Mouse (Mus musculus): ENCODE results near the gene Cep295nl. TPM values are rescaled to one million over a fixed set of nuclear protein-coding genes. Genes with fewer than 3 reads are reported as not detected.

Cep295nl gene
- polyA plus RNA-seq, 1 experiment from 2014 or later, result 0.20 TPM

DNA sequence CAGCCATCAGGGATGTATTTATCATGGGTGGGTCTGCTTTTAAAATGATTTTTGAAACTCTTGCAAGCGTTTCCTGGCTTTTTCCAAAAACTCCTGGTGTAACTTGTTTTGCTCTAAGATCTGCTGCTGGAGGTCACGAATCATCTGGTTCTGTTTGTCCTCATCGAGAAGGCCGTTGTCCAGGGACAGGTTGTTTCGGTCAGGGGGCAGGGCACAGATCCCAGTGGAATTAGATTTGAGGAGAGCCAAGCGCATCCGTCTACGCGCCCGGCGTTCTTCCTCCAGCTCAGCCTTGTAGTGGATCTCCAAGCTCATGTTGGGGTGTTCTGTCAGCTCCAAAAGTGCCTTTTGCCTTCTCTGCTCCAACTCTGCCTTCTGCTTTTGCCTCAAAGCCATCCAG lies 9.9 kb downstream of the Cep295nl start:
- no peak overlapping the region for H3K4me2 ChIP-seq
- H3K36me3 ChIP-seq, result 0 out of 2 replicates have a peak, but pooled peaks cover 5% of the 10 kb centered on the region
- no peaks in the 10 kb centered on the region for H3K27me3 ChIP-seq
- peaks cover 9% of the 10 kb centered on the region for H3K4me1 ChIP-seq (replicated peaks)
- no peak overlapping the region for H3K27ac ChIP-seq
- no peak for ATAC-seq (replicated peaks; ENCODE audit: insufficient number of reproducible peaks, insufficient read depth, low FRiP score, low read depth)
- no peak overlapping the region for H3K9ac ChIP-seq
- WGBS, result 83% methylated on average over 11 of the region's 11 CpGs
- no peaks in the 10 kb centered on the region for H3K9me3 ChIP-seq (replicated peaks)
- no peak overlapping the region for H3K4me3 ChIP-seq

DNA sequence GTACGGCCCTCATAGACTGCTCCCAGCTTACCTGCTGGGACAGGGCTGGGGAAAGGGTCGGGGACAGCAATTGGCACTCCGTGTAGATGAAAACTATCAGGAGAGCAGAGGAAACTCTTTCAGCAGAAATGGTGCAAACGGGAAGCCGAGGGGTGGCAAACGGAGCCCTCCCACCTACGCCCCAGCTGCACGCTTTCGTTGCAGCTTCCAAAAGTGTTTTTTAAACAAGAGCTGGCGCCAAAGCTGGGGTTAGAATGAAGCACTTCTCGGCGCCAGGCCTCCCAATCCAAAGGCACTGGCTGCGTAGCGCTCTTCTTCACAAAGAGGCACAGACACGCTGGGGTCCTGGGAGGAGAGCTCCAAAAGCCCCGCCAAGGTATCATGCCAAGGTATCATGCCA lies 11.5 kb downstream of the Cep295nl start:
- no peak for ATAC-seq (replicated peaks; ENCODE audit: insufficient number of reproducible peaks, insufficient read depth, low FRiP score, low read depth)
- no peak overlapping the region for H3K27ac ChIP-seq
- no peak overlapping the region for H3K9ac ChIP-seq
- no peak overlapping the region for H3K4me3 ChIP-seq
- no peak overlapping the region for H3K4me2 ChIP-seq
- no peaks in the 10 kb centered on the region for H3K27me3 ChIP-seq
- peaks cover 13% of the 10 kb centered on the region for H3K4me1 ChIP-seq (replicated peaks)
- 0 out of 2 replicates have a peak, but pooled peaks cover 5% of the 10 kb centered on the region for H3K36me3 ChIP-seq
- no peaks in the 10 kb centered on the region for H3K9me3 ChIP-seq (replicated peaks)
- 92% methylated on average over 16 of the region's 16 CpGs for WGBS

DNA sequence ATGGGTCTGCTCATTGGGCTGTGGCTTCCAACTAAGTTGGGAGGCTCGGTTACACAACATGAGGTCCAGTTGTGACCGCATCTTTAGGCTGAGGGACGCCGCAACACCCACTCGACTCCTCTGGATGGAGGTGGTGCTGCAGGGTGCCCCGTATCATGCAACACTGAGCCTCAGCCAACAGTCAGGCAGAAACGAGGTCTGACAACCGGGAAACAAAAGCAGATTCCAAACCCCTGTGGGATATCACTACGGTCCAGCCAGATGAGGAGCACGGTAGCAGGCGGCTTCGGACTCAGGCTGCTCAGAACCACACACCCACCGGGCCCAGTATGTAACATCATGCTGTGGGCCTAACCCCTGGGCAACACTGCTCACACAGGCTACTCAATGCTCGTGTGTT lies 11.9 kb downstream of the Cep295nl start:
- H3K4me3 ChIP-seq, result no peak overlapping the region
- H3K36me3 ChIP-seq, result 0 out of 2 replicates have a peak, but pooled peaks cover 5% of the 10 kb centered on the region
- no peaks in the 10 kb centered on the region for H3K9me3 ChIP-seq (replicated peaks)
- peaks cover 13% of the 10 kb centered on the region for H3K4me1 ChIP-seq (replicated peaks)
- ATAC-seq (replicated peaks; ENCODE audit: insufficient number of reproducible peaks, insufficient read depth, low FRiP score, low read depth), result no peak
- H3K9ac ChIP-seq, result no peak overlapping the region
- no peak overlapping the region for H3K4me2 ChIP-seq
- no peak overlapping the region for H3K27ac ChIP-seq
- 93% methylated on average over 14 of the region's 14 CpGs for WGBS
- no peaks in the 10 kb centered on the region for H3K27me3 ChIP-seq

DNA sequence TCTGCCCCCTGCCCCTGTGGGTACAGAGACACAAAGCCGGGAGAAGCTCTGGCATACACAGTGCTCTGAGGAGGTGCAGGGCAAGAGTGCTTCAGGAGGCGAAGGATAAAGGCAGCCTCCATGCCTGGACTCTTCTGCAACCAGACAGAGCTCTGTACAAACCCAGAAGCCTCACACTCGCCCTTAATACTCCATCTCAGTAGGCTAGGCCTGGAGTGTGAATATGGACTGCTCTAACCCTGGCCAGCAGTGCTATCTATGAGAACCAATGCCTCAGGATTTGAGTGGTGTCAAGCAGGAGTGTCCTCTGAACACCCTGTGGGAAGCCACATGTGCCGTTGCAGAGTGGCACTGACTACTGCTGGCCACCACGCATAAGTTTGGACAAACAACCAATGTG lies 13.4 kb downstream of the Cep295nl start:
- no peak overlapping the region for H3K4me3 ChIP-seq
- peaks cover 18% of the 10 kb centered on the region for H3K4me1 ChIP-seq (replicated peaks)
- H3K36me3 ChIP-seq, result 0 out of 2 replicates have a peak, but pooled peaks cover 5% of the 10 kb centered on the region
- no peak for ATAC-seq (replicated peaks; ENCODE audit: insufficient number of reproducible peaks, insufficient read depth, low FRiP score, low read depth)
- 89% methylated on average over 5 of the region's 5 CpGs for WGBS
- H3K4me2 ChIP-seq, result no peak overlapping the region
- H3K9me3 ChIP-seq (replicated peaks), result no peaks in the 10 kb centered on the region
- H3K27me3 ChIP-seq, result no peaks in the 10 kb centered on the region
- no peak overlapping the region for H3K9ac ChIP-seq
- H3K27ac ChIP-seq, result no peak overlapping the region

DNA sequence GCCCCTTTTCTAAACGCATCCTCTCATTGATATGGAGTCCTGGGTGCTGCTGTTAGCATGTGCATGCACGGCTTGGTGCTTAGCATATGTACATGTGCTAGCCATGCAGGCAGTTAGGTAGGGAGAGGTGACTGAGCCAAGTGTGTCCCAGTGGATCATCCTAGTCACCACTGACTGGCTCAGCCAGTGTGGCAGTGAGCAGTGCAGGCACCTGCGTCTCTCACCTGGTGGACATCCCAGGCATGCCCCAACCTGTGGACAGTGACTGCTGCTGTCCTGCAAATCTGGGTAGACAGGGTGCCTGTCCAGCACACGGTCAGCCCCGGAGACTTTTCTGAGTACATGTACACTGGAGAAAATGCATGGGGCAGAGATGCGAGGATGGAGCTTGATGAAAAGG lies 13.8 kb downstream of the Cep295nl start:
- Histone ChIP-seq H3K4me2 (no peak overlapping the region), H3K4me1 (replicated peaks) (peaks cover 22% of the 10 kb centered on the region), H3K27ac (no peak overlapping the region), H3K9me3 (replicated peaks) (no peaks in the 10 kb centered on the region), H3K27me3 (no peaks in the 10 kb centered on the region), H3K9ac (no peak overlapping the region), H3K4me3 (no peak overlapping the region), H3K36me3 (0 out of 2 replicates have a peak, but pooled peaks cover 5% of the 10 kb centered on the region)
- no peak for ATAC-seq (replicated peaks; ENCODE audit: insufficient number of reproducible peaks, insufficient read depth, low FRiP score, low read depth)
- 91% methylated on average over 6 of the region's 6 CpGs for WGBS

DNA sequence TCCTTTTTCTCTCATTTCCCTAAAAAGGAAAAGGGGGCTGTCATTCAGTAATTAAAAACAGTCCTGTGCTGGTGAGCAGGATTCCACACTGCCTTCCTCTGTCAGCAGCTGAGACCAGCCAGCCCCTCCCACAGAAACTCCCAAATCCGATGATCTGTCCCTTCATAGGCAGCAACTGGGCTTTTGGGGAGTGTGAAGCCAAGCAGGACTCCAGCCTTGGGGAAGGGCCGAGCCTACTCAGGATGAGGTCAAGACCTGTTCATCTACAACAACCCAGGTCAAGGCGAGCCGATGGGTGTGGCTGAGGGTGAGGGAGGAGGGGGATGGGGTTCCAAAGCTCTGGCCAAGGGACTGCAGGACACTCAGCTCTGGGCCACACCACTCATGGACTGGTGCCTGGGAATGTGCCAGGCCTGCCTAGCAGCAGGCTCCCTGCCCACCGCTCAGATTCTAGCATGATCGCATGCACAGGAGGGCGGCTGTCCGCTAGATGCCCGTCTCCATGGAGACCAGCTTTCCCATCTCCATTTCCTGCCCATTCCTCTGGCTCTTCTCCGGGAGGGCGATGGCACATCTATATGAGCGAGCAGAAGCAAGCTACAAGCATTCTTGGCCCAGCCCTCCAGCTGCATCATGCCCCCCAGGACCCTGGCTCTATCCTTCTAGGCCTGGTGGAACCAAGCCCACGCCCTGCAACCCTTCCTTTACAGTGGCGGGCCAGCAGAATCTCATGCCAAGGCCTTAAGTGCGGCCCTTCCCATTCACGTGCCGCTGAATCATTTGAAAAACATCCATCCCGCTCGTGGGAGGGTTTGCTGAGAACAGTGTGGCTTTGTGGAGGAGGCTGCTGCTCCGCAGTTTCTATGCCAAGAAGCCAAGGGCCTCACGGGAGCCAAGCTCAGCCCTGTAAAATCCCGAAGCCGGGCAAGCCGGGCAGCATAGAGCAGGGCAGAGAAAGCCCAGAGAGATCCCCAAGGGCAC lies 15.0 kb downstream of the Cep295nl start:
- H3K9me3 ChIP-seq (replicated peaks), result no peaks in the 10 kb centered on the region
- no peak overlapping the region for H3K9ac ChIP-seq
- WGBS, result 61% methylated on average over 24 of the region's 24 CpGs
- ATAC-seq (replicated peaks; ENCODE audit: insufficient number of reproducible peaks, insufficient read depth, low FRiP score, low read depth), result peak; percentile 27; the same call in 1 of the 2 replicates
- H3K4me2 ChIP-seq, result 0 out of 2 replicates have a peak overlapping the region, but pooled peaks have one; percentile 1
- H3K36me3 ChIP-seq, result 0 out of 2 replicates have a peak, but pooled peaks cover 5% of the 10 kb centered on the region
- H3K4me3 ChIP-seq, result no peak overlapping the region
- no peaks in the 10 kb centered on the region for H3K27me3 ChIP-seq
- peaks cover 22% of the 10 kb centered on the region for H3K4me1 ChIP-seq (replicated peaks)
- peak overlapping the region; percentile 62 for H3K27ac ChIP-seq

DNA sequence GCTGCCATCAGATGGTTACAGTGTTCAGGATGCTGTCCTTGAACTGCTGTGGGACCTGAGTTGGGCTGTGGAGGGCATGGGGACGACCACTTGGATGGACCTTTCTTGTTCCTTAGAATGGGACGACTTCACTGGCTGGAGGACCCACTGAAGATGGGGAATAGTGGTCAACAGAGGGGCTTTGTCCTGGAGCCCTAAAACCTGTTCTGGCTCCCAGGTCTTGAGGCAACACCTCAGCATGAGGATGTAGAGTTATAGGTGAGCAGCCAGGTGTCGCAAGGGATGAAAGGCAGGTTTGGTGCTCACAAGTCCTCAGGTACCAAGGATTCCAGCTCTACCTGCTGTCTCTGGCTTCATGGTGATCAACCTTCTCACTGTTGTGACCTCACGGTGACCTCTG lies 15.8 kb downstream of the Cep295nl start:
- ATAC-seq (replicated peaks; ENCODE audit: insufficient number of reproducible peaks, insufficient read depth, low FRiP score, low read depth), result no peak
- Histone ChIP-seq H3K9me3 (replicated peaks) (no peaks in the 10 kb centered on the region), H3K27me3 (no peaks in the 10 kb centered on the region), H3K27ac (peak overlapping the region; percentile 62; the same call in 1 of the 2 replicates), H3K9ac (no peak overlapping the region), H3K4me3 (no peak overlapping the region), H3K36me3 (0 out of 2 replicates have a peak, but pooled peaks cover 5% of the 10 kb centered on the region), H3K4me1 (replicated peaks) (peaks cover 22% of the 10 kb centered on the region), H3K4me2 (no peak overlapping the region)
- WGBS, result 80% methylated on average over 4 of the region's 4 CpGs

DNA sequence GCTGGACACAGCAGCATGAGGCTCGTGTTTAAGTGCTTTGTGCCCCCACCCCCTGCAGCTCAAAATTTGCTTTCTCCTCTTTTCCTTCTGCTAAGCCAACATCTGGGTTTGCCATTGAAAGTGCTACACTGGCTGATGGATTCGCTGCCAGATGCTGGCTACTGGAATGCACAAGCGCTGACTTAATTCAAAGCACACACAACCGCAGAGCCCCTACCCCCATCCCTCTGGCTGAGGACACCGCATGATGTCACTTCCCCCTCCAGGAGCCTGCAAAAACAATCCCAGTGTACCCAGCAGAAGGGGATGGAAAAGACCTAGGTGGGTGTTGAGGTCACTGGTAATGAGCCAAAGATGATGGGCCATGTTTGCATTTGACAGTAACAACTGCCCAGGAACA lies 17.8 kb downstream of the Cep295nl start:
- H3K36me3 ChIP-seq, result peaks cover 6% of the 10 kb centered on the region; the same call in 1 of the 2 replicates
- H3K27me3 ChIP-seq, result no peaks in the 10 kb centered on the region
- no peak for ATAC-seq (replicated peaks; ENCODE audit: insufficient number of reproducible peaks, insufficient read depth, low FRiP score, low read depth)
- H3K27ac ChIP-seq, result no peak overlapping the region
- no peak overlapping the region for H3K4me2 ChIP-seq
- no peak overlapping the region for H3K9ac ChIP-seq
- H3K4me1 ChIP-seq (replicated peaks), result peaks cover 22% of the 10 kb centered on the region
- WGBS, result 65% methylated on average over 5 of the region's 5 CpGs
- H3K4me3 ChIP-seq, result no peak overlapping the region
- H3K9me3 ChIP-seq (replicated peaks), result no peaks in the 10 kb centered on the region

DNA sequence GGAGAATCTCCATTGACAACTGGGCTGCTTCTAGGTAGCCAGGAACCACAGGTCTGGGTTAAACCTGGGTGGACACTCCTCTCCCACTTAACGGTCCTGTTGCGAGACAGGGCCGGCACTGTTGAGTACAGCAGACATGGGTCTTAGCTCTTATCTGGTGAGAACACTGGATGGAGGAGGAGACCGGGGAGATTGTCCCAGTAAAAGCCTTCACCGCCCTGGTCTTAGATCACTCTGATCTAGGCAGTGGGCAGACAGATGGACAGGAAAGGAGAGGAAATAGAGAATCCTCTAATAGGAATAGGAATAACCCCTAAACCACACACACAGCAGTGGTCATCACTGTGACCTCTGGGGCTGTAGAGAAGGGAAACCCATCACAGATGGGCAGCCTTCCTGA lies 18.3 kb downstream of the Cep295nl start:
- Histone ChIP-seq H3K4me2 (no peak overlapping the region), H3K9me3 (replicated peaks) (no peaks in the 10 kb centered on the region), H3K36me3 (peaks cover 11% of the 10 kb centered on the region; the same call in 1 of the 2 replicates), H3K27me3 (no peaks in the 10 kb centered on the region), H3K4me1 (replicated peaks) (peaks cover 22% of the 10 kb centered on the region), H3K4me3 (no peak overlapping the region), H3K27ac (no peak overlapping the region), H3K9ac (no peak overlapping the region)
- no peak for ATAC-seq (replicated peaks; ENCODE audit: insufficient number of reproducible peaks, insufficient read depth, low FRiP score, low read depth)
- 47% methylated on average over 5 of the region's 5 CpGs for WGBS

DNA sequence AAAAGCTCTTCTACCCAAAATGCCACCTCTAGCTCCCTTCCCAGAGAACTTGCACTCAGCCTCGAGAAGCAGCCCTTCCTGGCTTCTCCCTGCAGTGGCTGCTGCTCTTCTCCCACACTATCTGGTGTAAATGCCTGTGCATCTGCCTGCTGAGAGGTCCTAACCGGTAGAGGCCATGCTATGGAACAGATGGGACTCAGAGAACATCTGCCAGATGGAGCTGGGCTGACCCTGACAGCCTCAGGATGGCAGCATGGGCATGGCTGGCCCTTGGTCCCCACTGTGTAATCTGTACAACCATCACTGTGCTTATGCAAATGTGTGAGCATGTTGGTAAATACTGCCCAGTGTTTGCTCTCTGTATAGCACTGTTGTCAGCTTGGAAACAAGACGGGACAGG lies 19.7 kb downstream of the Cep295nl start:
- Histone ChIP-seq H3K9me3 (replicated peaks) (no peaks in the 10 kb centered on the region), H3K27ac (no peak overlapping the region), H3K27me3 (no peaks in the 10 kb centered on the region), H3K4me3 (no peak overlapping the region), H3K4me2 (no peak overlapping the region), H3K9ac (no peak overlapping the region), H3K4me1 (replicated peaks) (peaks cover 15% of the 10 kb centered on the region), H3K36me3 (peaks cover 23% of the 10 kb centered on the region; the same call in 1 of the 2 replicates)
- ATAC-seq (replicated peaks; ENCODE audit: insufficient number of reproducible peaks, insufficient read depth, low FRiP score, low read depth), result no peak
- WGBS, result 45% methylated on average over 3 of the region's 3 CpGs

DNA sequence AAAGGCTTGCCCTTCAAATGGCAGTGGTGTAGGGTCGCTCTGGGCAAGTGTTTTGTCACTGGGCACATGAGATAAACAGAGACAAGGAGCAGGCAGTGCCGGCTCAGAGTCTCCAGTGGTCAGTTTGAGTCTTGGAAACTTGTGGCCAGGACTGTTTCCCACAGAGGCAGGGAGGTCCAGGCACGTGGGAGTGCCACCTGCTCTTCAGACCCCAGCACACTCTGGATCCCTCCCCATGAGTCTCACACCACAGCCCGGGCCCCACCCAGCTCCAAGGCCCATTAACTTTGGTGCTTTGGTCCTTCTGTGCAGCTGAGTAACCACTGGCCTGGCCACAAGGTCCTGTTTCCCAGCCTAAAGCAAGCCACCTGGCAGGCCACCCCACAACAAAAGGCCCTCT lies 20.3 kb downstream of the Cep295nl start:
- ATAC-seq (replicated peaks; ENCODE audit: insufficient number of reproducible peaks, insufficient read depth, low FRiP score, low read depth), result no peak
- Histone ChIP-seq H3K27me3 (no peaks in the 10 kb centered on the region), H3K27ac (no peak overlapping the region), H3K36me3 (peaks cover 23% of the 10 kb centered on the region; the same call in 1 of the 2 replicates), H3K4me2 (no peak overlapping the region), H3K9me3 (replicated peaks) (no peaks in the 10 kb centered on the region), H3K4me3 (no peak overlapping the region), H3K4me1 (replicated peaks) (peaks cover 13% of the 10 kb centered on the region), H3K9ac (no peak overlapping the region)
- 50% methylated on average over 4 of the region's 4 CpGs for WGBS
